Mouse (Mus musculus): ENCODE data around the gene Sptlc2. TPM values are rescaled to one million over a fixed set of nuclear protein-coding genes. Genes with fewer than 3 reads are reported as not detected.

The Sptlc2 gene
- total and polyA plus RNA-seq, 3 experiments = 37.1 to 68.6 (median 49.2) TPM

DNA sequence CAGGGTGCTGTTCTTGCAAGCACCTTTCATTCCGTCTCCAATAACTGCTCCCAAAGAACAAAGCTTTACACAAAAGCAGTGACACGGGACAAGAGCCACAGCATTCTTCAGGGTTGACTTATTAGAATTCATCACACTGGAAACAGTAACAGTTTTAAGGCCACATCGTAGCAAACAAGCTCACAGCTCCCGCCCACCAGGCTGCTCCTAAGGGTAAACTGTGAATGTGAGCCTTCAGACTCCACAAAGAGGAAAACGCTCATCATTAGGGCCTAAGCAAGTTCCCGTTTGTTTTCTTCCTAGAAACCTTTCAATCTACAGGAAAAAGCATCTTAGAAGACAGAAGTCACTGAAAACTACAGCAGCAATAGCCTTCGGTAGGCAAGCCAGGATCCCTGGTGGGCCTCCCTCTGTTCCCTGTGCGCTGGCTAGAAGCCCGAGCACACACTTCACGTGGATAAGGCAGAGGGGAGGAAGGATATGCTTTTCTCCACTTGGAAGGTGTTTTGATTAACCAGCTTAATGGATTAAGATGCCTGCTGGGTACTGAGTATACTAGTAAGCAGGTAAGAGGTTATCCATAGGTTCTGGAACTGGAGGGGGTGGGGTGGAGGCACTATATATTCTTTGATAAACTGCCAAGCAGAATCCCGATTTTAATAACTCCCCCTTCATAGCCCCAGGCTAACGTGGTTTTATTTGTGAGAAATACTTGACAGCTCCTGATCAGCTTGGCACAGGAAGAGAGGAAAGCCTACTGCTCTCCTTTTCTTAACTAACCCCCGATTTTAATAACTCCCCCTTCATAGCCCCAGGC is 82.2 kb downstream of the Sptlc2 start:
- Histone ChIP-seq H3K4me3 (replicated peaks in 1 of 3; ENCODE audit: low read depth in 2 of 3, low read length in 2 of 3, poor library complexity in 1 of 3) (no peak overlapping the region), H3K4me1 (ENCODE audit: control insufficient read depth in 1 of 2, insufficient read depth in 2 of 2) (0 out of 4 replicates have a peak, but pooled peaks cover 0 to 2% of the 10 kb centered on the region in 2 experiments), H3K9me3 (replicated peaks; ENCODE audit: low read length) (no peaks in the 10 kb centered on the region), H3K4me2 (ENCODE audit: insufficient read depth, low read depth, poor library complexity, severe bottlenecking) (no peak overlapping the region), H3K36me3 (replicated peaks in 1 of 2; ENCODE audit: control insufficient read depth in 1 of 2, insufficient read depth in 1 of 2, low read length in 1 of 2) (peaks cover 5 to 30% of the 10 kb centered on the region in 2 experiments), H3K79me2 (replicated peaks; ENCODE audit: control insufficient read depth, extremely low read depth, insufficient read depth, poor library complexity, severe bottlenecking) (no peaks in the 10 kb centered on the region), H3K27me3 (replicated peaks) (no peaks in the 10 kb centered on the region), H3K9ac (ENCODE audit: insufficient read depth, low read depth) (no peak overlapping the region), H3K27ac (ENCODE audit: insufficient read depth, low read depth) (no peak overlapping the region)
- in situ Hi-C loops (cut with MboI; ENCODE audit: low pct_ligation_motif_present, low pct_unique_long_range_greater_than_20kb, low sequenced_read_pairs) = no loop called here
- no peak for DNase-seq (ENCODE audit: extremely low read depth)
- TF ChIP-seq SMC3 (IDR thresholded peaks at IDR 0.05; ENCODE audit: low read depth, low read length) = no peak
- no peak for TF ChIP-seq MYC (IDR thresholded peaks at IDR 0.05; ENCODE audit: low read depth, low read length)
- TF ChIP-seq E2F4 (IDR thresholded peaks at IDR 0.05; ENCODE audit: insufficient replicate concordance, low read depth, low read length) = no peak
- no peak for TF ChIP-seq IRF4 (IDR thresholded peaks at IDR 0.05; ENCODE audit: low read depth, low read length)
- TF ChIP-seq SIN3A (IDR thresholded peaks at IDR 0.05; ENCODE audit: low read length) = no peak
- TF ChIP-seq RCOR1 (conservative IDR thresholded peaks at IDR 0.05; ENCODE audit: low read depth, low read length) = no peak
- TF ChIP-seq NELFE (IDR thresholded peaks at IDR 0.05; ENCODE audit: low read depth, low read length) = no peak
- no peak for TF ChIP-seq TBP (conservative IDR thresholded peaks at IDR 0.05; ENCODE audit: low read depth, low read length)
- no peak for TF ChIP-seq RAD21 (IDR thresholded peaks at IDR 0.05; ENCODE audit: low read depth, low read length)
- TF ChIP-seq MAZ (IDR thresholded peaks at IDR 0.05; ENCODE audit: low read depth, low read length) = no peak
- no peak for TF ChIP-seq MXI1 (IDR thresholded peaks at IDR 0.05; ENCODE audit: low read depth, low read length)
- no peak for TF ChIP-seq CHD1 (IDR thresholded peaks at IDR 0.05; ENCODE audit: low read depth, low read length)
- no peak for TF ChIP-seq ZC3H11A (IDR thresholded peaks at IDR 0.05; ENCODE audit: low read depth, low read length)
- TF ChIP-seq GABPA (IDR thresholded peaks at IDR 0.05; ENCODE audit: insufficient replicate concordance, low read depth, low read length) = no peak
- TF ChIP-seq ZKSCAN1 (IDR thresholded peaks at IDR 0.05; ENCODE audit: borderline replicate concordance, low read depth, low read length) = no peak
- no peak for TF ChIP-seq HCFC1 (IDR thresholded peaks at IDR 0.05; ENCODE audit: low read depth, low read length)
- no peak for TF ChIP-seq POLR2AphosphoS2 (IDR thresholded peaks at IDR 0.05; ENCODE audit: low read depth, low read length)
- no peak for TF ChIP-seq ETS1 (conservative IDR thresholded peaks at IDR 0.05; ENCODE audit: low read depth, low read length)
- no peak for TF ChIP-seq USF1 (IDR thresholded peaks at IDR 0.05; ENCODE audit: low read depth, low read length)
- dilution Hi-C loops (cut with MboI; ENCODE audit: extremely low pct_ligation_motif_present, extremely low pct_unique_long_range_greater_than_20kb, low sequenced_read_pairs) = no loop called here

GRCm38 (mm10) chr12:87301189-87301588 is 87.0 kb downstream of the Sptlc2 start:
- no peak for DNase-seq (ENCODE audit: extremely low read depth)
- no peak overlapping the region for H3K9ac ChIP-seq (ENCODE audit: insufficient read depth, low read depth)
- no peaks in the 10 kb centered on the region for H3K36me3 ChIP-seq (replicated peaks in 1 of 2; ENCODE audit: control insufficient read depth in 1 of 2, insufficient read depth in 1 of 2, low read length in 1 of 2)
- no peak overlapping the region for H3K4me2 ChIP-seq (ENCODE audit: insufficient read depth, low read depth, poor library complexity, severe bottlenecking)
- dilution Hi-C loops (cut with MboI; ENCODE audit: extremely low pct_ligation_motif_present, extremely low pct_unique_long_range_greater_than_20kb, low sequenced_read_pairs) (no loop called here), in situ Hi-C loops (cut with MboI; ENCODE audit: low pct_ligation_motif_present, low pct_unique_long_range_greater_than_20kb, low sequenced_read_pairs) (no loop called here)
- H3K9me3 ChIP-seq (replicated peaks; ENCODE audit: low read length) = peaks cover 8% of the 10 kb centered on the region
- peaks cover 2 to 3% of the 10 kb centered on the region in 2 experiments; a peak in 3 of 4 replicates for H3K4me1 ChIP-seq (ENCODE audit: control insufficient read depth in 1 of 2, insufficient read depth in 2 of 2)
- H3K79me2 ChIP-seq (replicated peaks; ENCODE audit: control insufficient read depth, extremely low read depth, insufficient read depth, poor library complexity, severe bottlenecking) = no peaks in the 10 kb centered on the region
- H3K27ac ChIP-seq (ENCODE audit: insufficient read depth, low read depth) = no peak overlapping the region
- H3K4me3 ChIP-seq (replicated peaks in 1 of 3; ENCODE audit: low read depth in 2 of 3, low read length in 2 of 3, poor library complexity in 1 of 3) = no peak overlapping the region
- peaks cover 16% of the 10 kb centered on the region for H3K27me3 ChIP-seq (replicated peaks)
- no peak for TF ChIP-seq USF1 (IDR thresholded peaks at IDR 0.05; ENCODE audit: low read depth, low read length)
- no peak for TF ChIP-seq RCOR1 (conservative IDR thresholded peaks at IDR 0.05; ENCODE audit: low read depth, low read length)
- TF ChIP-seq POLR2A (IDR thresholded peaks at IDR 0.05; ENCODE audit: low read depth, low read length) = no peak
- no peak for TF ChIP-seq JUN (IDR thresholded peaks at IDR 0.05; ENCODE audit: insufficient read depth, low read depth, low read length)
- no peak for TF ChIP-seq MAFK (IDR thresholded peaks at IDR 0.05; ENCODE audit: insufficient replicate concordance, low read length)
- TF ChIP-seq ETS1 (conservative IDR thresholded peaks at IDR 0.05; ENCODE audit: low read depth, low read length) = no peak
- no peak for TF ChIP-seq ZC3H11A (IDR thresholded peaks at IDR 0.05; ENCODE audit: low read depth, low read length)
- TF ChIP-seq MAX (IDR thresholded peaks at IDR 0.05; ENCODE audit: low read length) = no peak
- no peak for TF ChIP-seq ELF1 (IDR thresholded peaks at IDR 0.05; ENCODE audit: low read depth, low read length)
- no peak for TF ChIP-seq MXI1 (IDR thresholded peaks at IDR 0.05; ENCODE audit: low read depth, low read length)
- TF ChIP-seq TCF12 (IDR thresholded peaks at IDR 0.05; ENCODE audit: low read depth, low read length) = no peak
- TF ChIP-seq RAD21 (IDR thresholded peaks at IDR 0.05; ENCODE audit: low read depth, low read length) = no peak

All from CH12.LX (cell line).